Mouse (Mus musculus) adrenal gland, postnatal 14 days (tissue): Measurements from ENCODE around the gene Adgrf4. TPM values are rescaled to one million over a fixed set of nuclear protein-coding genes. Genes with fewer than 3 reads are reported as not detected.

Source experiments
- DNase-seq: peaks from one replicate; pipeline ENCODE4 v3.0.0; 2021; ENCODE audit warnings: mixed read lengths
- long read RNA-seq, 2 experiments: library from polyadenylated mRNA; stranded (forward); transcript quantifications; one replicate each; pipeline ENCODE4 v2.0.0; 2021
- total RNA-seq: library from RNA; stranded (reverse); gene quantifications from 2 replicates; pipeline ENCODE4 v1.2.3, GENCODE M21; 2021

Gene Adgrf4
- total RNA-seq: 0.11 and 0.38 TPM in 2 replicates
- long read RNA-seq, experiment 1: 0 reads
- long read RNA-seq, experiment 2: 0 reads

- peak; percentile 13 for DNase-seq
Observed at GRCm38 (mm10) chr17:42692136-42692535, at the start of gene Adgrf4. TSS of gene Adgrf4 (minus strand) at chr17:42692284.

DNA sequence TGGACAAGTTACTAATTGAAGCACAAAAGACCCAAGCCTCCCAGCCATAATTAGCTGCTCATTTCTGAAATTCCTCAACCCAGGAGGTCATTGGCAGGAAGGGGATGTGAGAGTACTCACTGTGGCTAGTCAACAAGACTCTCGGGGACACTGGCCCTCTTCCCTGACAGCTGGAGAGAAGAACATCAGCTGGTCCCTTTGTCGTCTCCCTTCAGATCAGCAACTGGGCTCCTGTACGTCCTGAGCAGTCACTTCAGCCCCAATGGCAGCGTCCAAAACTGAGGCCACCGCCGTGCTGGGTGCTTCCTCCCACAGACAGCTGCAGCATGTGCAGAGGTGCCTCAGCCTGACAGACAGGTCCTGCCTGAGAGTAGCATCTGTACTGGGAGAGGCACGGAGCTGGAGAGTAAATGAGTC, 49.7 kb upstream of the Adgrf4 start, which contains the start of gene Adgrf2:
Gene Adgrf2, minus strand, starts transcription at position 379 of the 417 bp plus-strand sequence.
- DNase-seq: no peak

DNA sequence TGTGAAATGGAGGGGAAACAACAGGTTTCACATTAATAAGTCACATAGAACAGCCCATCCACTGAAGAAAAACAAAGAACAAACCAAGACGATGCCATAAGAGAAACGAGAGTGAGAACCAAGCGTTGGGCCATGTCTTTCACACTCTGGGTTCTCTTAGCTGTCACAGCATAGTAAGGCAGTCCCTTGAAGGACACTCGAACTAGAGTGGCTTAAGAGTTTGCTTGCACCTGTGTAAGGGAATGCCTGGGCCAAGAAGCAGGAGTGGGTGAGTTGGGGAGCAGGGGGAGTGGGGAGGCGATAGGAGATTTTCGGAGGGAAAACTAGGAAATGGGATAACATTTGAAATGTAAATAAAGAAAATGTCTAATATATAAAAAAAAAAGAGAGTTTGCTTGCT, 46.7 kb upstream of the Adgrf4 start:
- no peak for DNase-seq

DNA sequence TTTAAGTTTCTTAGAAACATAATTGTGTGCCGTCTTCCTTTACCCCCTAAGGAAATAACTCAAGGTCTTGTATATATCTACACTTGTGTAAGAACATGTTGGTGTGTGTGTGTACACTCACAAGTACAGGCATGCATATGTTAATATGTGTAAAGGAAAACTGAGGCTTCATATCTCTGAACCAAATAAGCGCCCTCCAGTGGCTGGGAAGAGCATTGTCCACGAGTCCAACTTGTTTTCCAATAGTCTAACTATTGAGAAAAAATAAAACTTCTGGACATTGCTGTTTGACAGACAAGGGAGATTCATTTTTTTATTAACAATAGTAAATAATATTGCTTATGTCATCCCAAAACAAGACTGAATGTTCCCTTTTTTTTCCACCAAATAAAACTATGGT, 25.1 kb upstream of the Adgrf4 start:
- DNase-seq: no peak

- no peak for DNase-seq
Observed at GRCm38 (mm10) chr17:42714991-42715390, 22.9 kb upstream of the Adgrf4 start.

- no peak for DNase-seq
Observed at GRCm38 (mm10) chr17:42710717-42711116, 18.6 kb upstream of the Adgrf4 start.

DNA sequence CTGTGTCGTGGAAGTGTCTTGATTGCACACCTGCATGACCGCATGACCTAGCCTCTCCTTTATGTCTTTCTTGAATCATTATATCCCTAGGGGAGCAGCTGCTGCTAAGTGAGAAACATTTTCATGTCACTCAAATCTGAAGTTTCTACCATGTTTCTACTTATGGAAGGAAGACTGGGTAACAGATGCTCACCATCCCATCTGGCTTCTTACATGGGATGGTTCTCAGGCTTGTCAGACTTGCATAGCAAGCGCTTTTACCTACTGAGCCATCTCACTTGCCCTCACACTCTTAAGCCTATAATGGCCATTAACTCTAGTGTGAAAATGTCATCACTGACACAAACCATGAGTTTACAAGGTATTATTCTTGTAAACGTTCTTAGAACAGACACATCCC, 13.5 kb upstream of the Adgrf4 start:
- DNase-seq: no peak

GRCm38 (mm10) chr17:42702198-42702597, 10.1 kb upstream of the Adgrf4 start:
- DNase-seq: no peak

- no peak for DNase-seq
Observed at GRCm38 (mm10) chr17:42694730-42695129, 2.6 kb upstream of the Adgrf4 start.

- DNase-seq: no peak
Observed at GRCm38 (mm10) chr17:42690531-42690930, 1.6 kb downstream of the Adgrf4 start.

- peak; percentile 56 for DNase-seq
Observed at GRCm38 (mm10) chr17:42658634-42659422, 33.3 kb downstream of the Adgrf4 start.

GRCm38 (mm10) chr17:42643416-42643815, 48.7 kb downstream of the Adgrf4 start:
- DNase-seq: no peak

DNA sequence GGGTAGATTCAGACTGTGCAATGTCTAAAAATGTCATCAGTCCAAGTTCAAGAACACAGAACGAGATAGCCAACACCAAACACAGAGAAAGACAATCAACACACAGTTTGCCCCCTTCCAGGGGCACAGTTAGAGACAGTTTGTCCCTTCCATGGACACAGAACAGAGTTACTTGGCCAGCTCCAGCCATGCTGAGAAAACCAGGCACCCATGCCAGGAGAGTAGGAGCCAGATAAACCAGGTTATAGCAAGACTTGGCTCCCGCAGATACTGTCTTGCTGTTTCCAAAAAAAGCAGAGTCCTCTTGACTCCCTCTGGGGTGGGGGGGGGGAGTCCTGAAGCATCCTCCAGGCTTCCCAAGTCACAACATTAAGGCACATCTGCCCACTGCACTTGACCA, 61.9 kb downstream of the Adgrf4 start:
- DNase-seq: no peak

DNA sequence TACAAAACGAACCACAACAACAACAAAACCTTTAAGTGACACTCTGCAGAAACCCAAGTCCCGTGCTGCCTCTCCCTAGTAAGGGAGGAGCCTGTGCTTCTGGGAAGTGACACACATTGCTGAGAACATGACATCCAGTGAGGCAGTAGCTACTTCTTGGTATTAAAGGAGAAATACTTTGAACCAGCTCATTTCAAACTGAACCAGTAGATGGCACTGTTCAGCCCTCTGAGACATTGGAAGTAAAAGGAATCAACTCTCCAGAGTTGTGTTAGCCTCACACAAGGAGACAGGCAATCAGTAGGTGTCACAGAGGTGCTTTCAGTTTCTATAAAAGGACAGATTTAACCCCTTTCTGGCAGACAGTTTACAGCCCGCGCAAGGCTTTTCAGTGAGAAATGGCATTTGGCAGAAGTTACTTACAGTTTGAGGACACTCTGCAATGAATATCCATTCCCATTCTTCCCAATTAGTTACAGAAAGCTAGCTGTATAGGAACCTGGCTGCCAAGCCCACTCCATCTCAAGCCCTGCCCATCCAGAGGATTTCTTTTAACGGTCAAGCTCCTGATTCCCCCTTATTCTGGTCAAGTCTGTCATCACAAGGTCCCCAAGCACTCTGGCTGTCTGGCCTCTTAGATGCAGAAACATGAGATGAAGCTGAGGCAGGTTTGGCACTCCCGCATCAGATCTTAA, 78.9 kb downstream of the Adgrf4 start:
- DNase-seq: peak; percentile 9

DNA sequence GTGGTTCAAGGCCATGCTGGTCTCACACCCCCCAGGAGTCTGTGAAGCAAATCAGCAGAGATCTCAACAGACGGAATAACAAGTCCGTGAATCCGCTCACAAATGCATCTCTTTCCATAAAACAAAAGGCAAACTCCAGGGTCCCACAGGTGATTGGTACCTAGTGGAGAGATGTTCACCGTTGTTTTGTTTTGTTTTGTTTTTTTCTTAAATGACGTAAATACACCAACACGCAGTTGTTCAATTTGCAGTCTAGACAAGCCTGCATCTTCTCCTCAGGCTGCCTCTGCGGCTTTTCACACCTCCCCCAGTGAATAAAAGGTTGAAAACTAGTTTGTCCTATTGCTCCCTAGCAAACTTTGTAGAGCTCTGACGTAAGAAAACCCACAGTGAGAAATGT, 80.8 kb downstream of the Adgrf4 start, which contains the start of gene Opn5:
Gene Opn5, minus strand, starts transcription at position 101 of the 400 bp plus-strand sequence.
- no peak for DNase-seq

DNA sequence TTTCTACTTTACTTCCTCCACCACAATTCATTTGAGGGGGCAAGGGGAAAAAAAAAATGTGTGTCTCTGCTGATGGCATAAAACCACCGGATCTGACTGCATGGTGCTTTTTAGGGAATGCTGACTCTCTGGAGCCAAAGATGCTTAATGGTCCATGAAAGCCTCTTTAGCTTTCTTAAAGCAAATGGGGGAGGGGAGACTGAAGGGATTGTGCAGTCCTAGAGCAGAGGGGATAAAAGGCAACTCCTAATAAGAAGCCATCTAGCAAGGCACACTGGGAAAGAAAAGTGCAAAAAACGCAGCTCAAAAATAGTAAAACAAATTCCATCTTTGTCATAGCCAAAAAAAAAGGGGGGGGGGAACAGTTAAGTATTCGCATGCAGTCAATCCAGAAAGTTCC, 83.8 kb downstream of the Adgrf4 start:
- no peak for DNase-seq

Other genes with a start within 250 kb of the Adgrf4 start
- gene Opn5, start 80.9 kb downstream of the Adgrf4 start, total RNA-seq: not detected in 2 replicates
- gene Adgrf2, start 49.9 kb upstream of the Adgrf4 start, total RNA-seq: 0.11 TPM in 1 of 2 replicates, not detected in the other
- gene Cd2ap, start 184.4 kb upstream of the Adgrf4 start, total RNA-seq: 62.9 and 71.5 TPM in 2 replicates